In genomic region chr10:85341867-85342266, GRCm38 (mm10) we compare ENCODE assay signal across 20 mouse cellular contexts. TPM values are rescaled to one million over a fixed set of nuclear protein-coding genes. Genes with fewer than 3 reads are reported as not detected.
DNase-seq lines count a peak whose midpoint lies in the region; ATAC-seq and TF ChIP-seq lines count a peak whose summit lies in the region.
"Had no signal": no experiment of that assay in that cellular context is flagged by ENCODE, and none has a peak within 500 bp of the region (broad histone marks: within the 10 kb centered on the region; RNA-seq: fewer than 3 reads in every experiment).

No protein-coding gene starts in this region.

- no peaks in the 10 kb centered on the region for H3K79me2 ChIP-seq in MEL (ENCODE audit: control insufficient read depth, insufficient read depth, low read length, poor library complexity)

- no peaks in the 10 kb centered on the region for H3K27me3 ChIP-seq in intestine, postnatal 0 days (replicated peaks; ENCODE audit: control insufficient read depth, insufficient read depth, low read length)
- no peaks in the 10 kb centered on the region for H3K27me3 ChIP-seq in intestine, embryonic 15.5 days (replicated peaks)
- H3K27me3 ChIP-seq in midbrain, postnatal 0 days (ENCODE audit: insufficient read depth, low read length): no peaks in the 10 kb centered on the region
- no peaks in the 10 kb centered on the region for H3K27me3 ChIP-seq in midbrain, embryonic 10.5 days (ENCODE audit: low read depth, poor library complexity, severe bottlenecking)
- H3K27me3 ChIP-seq in MEL (ENCODE audit: control insufficient read depth in 1 of 2, insufficient read depth in 2 of 2, low read length in 2 of 2): no peaks in the 10 kb centered on the region
- H3K27me3 ChIP-seq: embryonic facial prominence, embryonic 12.5 days; megakaryocyte, embryonic 14.5 days had no signal

- 100% methylated on average over 1 of the region's 1 CpGs for WGBS in intestine, postnatal 0 days
- WGBS in intestine, embryonic 15.5 days: 88% methylated on average over 1 of the region's 1 CpGs
- 84% methylated on average over 1 of the region's 1 CpGs for WGBS in midbrain, postnatal 0 days
- 67% methylated on average over 1 of the region's 1 CpGs for WGBS in midbrain, embryonic 10.5 days

- TF ChIP-seq EP300 in MEL (IDR thresholded peaks at IDR 0.05; ENCODE audit: low read depth in 1 of 2, low read length in 2 of 2): no peak

- H3K4me3 ChIP-seq in intestine, postnatal 0 days (ENCODE audit: low read depth, low read length): no peak overlapping the region
- H3K4me3 ChIP-seq in intestine, embryonic 15.5 days (replicated peaks): no peak overlapping the region
- H3K4me3 ChIP-seq in midbrain, postnatal 0 days (ENCODE audit: low read depth, low read length): no peak overlapping the region
- no peak overlapping the region for H3K4me3 ChIP-seq in midbrain, embryonic 10.5 days
- H3K4me3 ChIP-seq in MEL (ENCODE audit: control insufficient read depth in 1 of 2, insufficient read depth in 1 of 2, low read depth in 2 of 2, low read length in 2 of 2): no peak overlapping the region
- H3K4me3 ChIP-seq: embryonic facial prominence, embryonic 12.5 days; megakaryocyte, embryonic 14.5 days had no signal

- no peak for ATAC-seq in intestine, postnatal 0 days
- ATAC-seq in intestine, embryonic 15.5 days: no peak
- ATAC-seq in midbrain, postnatal 0 days (ENCODE audit: low FRiP score): no peak
- ATAC-seq: midbrain, embryonic 16.5 days had no signal

- H3K27ac ChIP-seq in intestine, postnatal 0 days (ENCODE audit: low read depth, low read length): no peak overlapping the region
- H3K27ac ChIP-seq in intestine, embryonic 15.5 days: no peak overlapping the region
- H3K27ac ChIP-seq in midbrain, postnatal 0 days (ENCODE audit: low read depth, low read length): no peak overlapping the region
- H3K27ac ChIP-seq in midbrain, embryonic 10.5 days (replicated peaks): no peak overlapping the region
- no peak overlapping the region for H3K27ac ChIP-seq in MEL (ENCODE audit: control insufficient read depth, low read depth, low read length)
- H3K27ac ChIP-seq: embryonic facial prominence, embryonic 12.5 days; hindbrain, embryonic 14.5 days had no signal

- H3K4me1 ChIP-seq in intestine, postnatal 0 days (replicated peaks; ENCODE audit: control insufficient read depth, insufficient read depth, low read length): no peaks in the 10 kb centered on the region
- H3K4me1 ChIP-seq in intestine, embryonic 15.5 days (replicated peaks): no peaks in the 10 kb centered on the region
- H3K4me1 ChIP-seq in midbrain, postnatal 0 days (ENCODE audit: insufficient read depth, low read length): no peaks in the 10 kb centered on the region
- no peaks in the 10 kb centered on the region for H3K4me1 ChIP-seq in midbrain, embryonic 10.5 days
- H3K4me1 ChIP-seq in MEL (ENCODE audit: control insufficient read depth in 1 of 2, insufficient read depth in 2 of 2, low read length in 2 of 2): no peaks in the 10 kb centered on the region
- H3K4me1 ChIP-seq: embryonic facial prominence, embryonic 12.5 days; megakaryocyte, embryonic 14.5 days had no signal

- no peak overlapping the region for H3K4me2 ChIP-seq in intestine, postnatal 0 days (replicated peaks; ENCODE audit: low read depth)
- H3K4me2 ChIP-seq in intestine, embryonic 15.5 days (replicated peaks): no peak overlapping the region
- no peak overlapping the region for H3K4me2 ChIP-seq in midbrain, postnatal 0 days (ENCODE audit: low read depth, low read length, poor library complexity, severe bottlenecking)
- H3K4me2 ChIP-seq: embryonic facial prominence, embryonic 12.5 days; heart, embryonic 11.5 days; hindbrain, embryonic 14.5 days had no signal

- TF ChIP-seq POLR2A in MEL (IDR thresholded peaks at IDR 0.05; ENCODE audit: control insufficient read depth in 1 of 2, insufficient read depth in 1 of 2, low read depth in 1 of 2, low read length in 2 of 2, poor library complexity in 1 of 2): no peak

- no peaks in the 10 kb centered on the region for H3K36me3 ChIP-seq in intestine, postnatal 0 days (ENCODE audit: control insufficient read depth, insufficient read depth)
- H3K36me3 ChIP-seq in intestine, embryonic 15.5 days: no peaks in the 10 kb centered on the region
- H3K36me3 ChIP-seq in midbrain, postnatal 0 days (ENCODE audit: insufficient read depth, low read length): no peaks in the 10 kb centered on the region
- H3K36me3 ChIP-seq in midbrain, embryonic 10.5 days: no peaks in the 10 kb centered on the region
- no peaks in the 10 kb centered on the region for H3K36me3 ChIP-seq in MEL (ENCODE audit: control insufficient read depth in 1 of 2, insufficient read depth in 2 of 2, low read length in 2 of 2)
- H3K36me3 ChIP-seq: embryonic facial prominence, embryonic 12.5 days had no signal

- no peak for DNase-seq in midbrain, postnatal 0 days (ENCODE audit: low spot score)
- DNase-seq in midbrain, embryonic 10.5 days (ENCODE audit: low spot score): no peak
- peak; percentile 5 for DNase-seq in MEL (ENCODE audit: low read depth, low spot score)
- DNase-seq in cerebellum, adult 8-10 months: no peak
- no peak for DNase-seq in cerebellum, postnatal 4 days (ENCODE audit: low spot score in 2 of 2)
- DNase-seq: adrenal gland, adult 8-10 months; cerebellum, adult 18-20 months; kidney, adult 2 months; kidney, postnatal 4 days; liver; lung, postnatal 10 days; right cerebral cortex, adult 18-20 months; thymus, postnatal 14 days had no signal

- H3K9ac ChIP-seq in intestine, postnatal 0 days (ENCODE audit: low read depth, low read length): no peak overlapping the region
- no peak overlapping the region for H3K9ac ChIP-seq in intestine, embryonic 15.5 days
- no peak overlapping the region for H3K9ac ChIP-seq in midbrain, postnatal 0 days (replicated peaks; ENCODE audit: low read length, poor library complexity, severe bottlenecking)
- H3K9ac ChIP-seq in MEL (ENCODE audit: control insufficient read depth, low read depth, low read length, poor library complexity, severe bottlenecking): no peak overlapping the region
- H3K9ac ChIP-seq: embryonic facial prominence, embryonic 12.5 days; hindbrain, embryonic 14.5 days had no signal

- TF ChIP-seq RAD21 in MEL (IDR thresholded peaks at IDR 0.05; ENCODE audit: low read depth, low read length): no peak; the same call in 1 of the 2 replicates

- no peaks in the 10 kb centered on the region for H3K9me3 ChIP-seq in intestine, postnatal 0 days (ENCODE audit: control insufficient read depth)
- no peaks in the 10 kb centered on the region for H3K9me3 ChIP-seq in intestine, embryonic 15.5 days
- H3K9me3 ChIP-seq in midbrain, postnatal 0 days (ENCODE audit: low read length): no peaks in the 10 kb centered on the region
- H3K9me3 ChIP-seq in midbrain, embryonic 10.5 days (replicated peaks): peaks cover 4% of the 10 kb centered on the region; the same call in 1 of the 2 replicates
- no peaks in the 10 kb centered on the region for H3K9me3 ChIP-seq in MEL (replicated peaks; ENCODE audit: insufficient read depth, low read length)
- H3K9me3 ChIP-seq: embryonic facial prominence, embryonic 12.5 days had no signal

- TF ChIP-seq CTCF in intestine, postnatal 0 days (IDR thresholded peaks at IDR 0.05; ENCODE audit: low read depth): peak; percentile 39
- peak; percentile 26 for TF ChIP-seq CTCF in midbrain, postnatal 0 days (IDR thresholded peaks at IDR 0.05)
- TF ChIP-seq CTCF in MEL (IDR thresholded peaks at IDR 0.05 in 2 of 3, conservative IDR thresholded peaks at IDR 0.05 in 1 of 3; ENCODE audit: control insufficient read depth in 1 of 3, insufficient read depth in 1 of 3, low read depth in 2 of 3, low read length in 3 of 3, poor library complexity in 1 of 3, severe bottlenecking in 1 of 3): peak in 2 of 3 experiments; percentile 16 to 37; a peak in 4 of 6 replicates

TF ChIP-seq in MEL, 35 proteins besides CTCF, POLR2A, EP300 and RAD21:
- TF ChIP-seq NRF1 (IDR thresholded peaks at IDR 0.05; ENCODE audit: insufficient read depth, low read depth, low read length, poor library complexity, severe bottlenecking): no peak
- no peak for TF ChIP-seq RCOR1 (IDR thresholded peaks at IDR 0.05; ENCODE audit: low read depth, low read length)
- TF ChIP-seq GATA1 (IDR thresholded peaks at IDR 0.05; ENCODE audit: low read depth, low read length): no peak
- no peak for TF ChIP-seq MYC (IDR thresholded peaks at IDR 0.05; ENCODE audit: low read depth, low read length)
- no peak for TF ChIP-seq POLR2AphosphoS2 (IDR thresholded peaks at IDR 0.05; ENCODE audit: low read length)
- TF ChIP-seq TAL1 (IDR thresholded peaks at IDR 0.05; ENCODE audit: low read length): no peak
- no peak for TF ChIP-seq ZMIZ1 (IDR thresholded peaks at IDR 0.05; ENCODE audit: low read depth, low read length)
- no peak for TF ChIP-seq USF2 (IDR thresholded peaks at IDR 0.05; ENCODE audit: borderline replicate concordance in 1 of 2, insufficient read depth in 1 of 2, low read depth in 1 of 2, low read length in 2 of 2)
- TF ChIP-seq ETS1 (IDR thresholded peaks at IDR 0.05; ENCODE audit: low read depth, low read length): no peak
- no peak for TF ChIP-seq MAZ (IDR thresholded peaks at IDR 0.05; ENCODE audit: low read depth, low read length)

RNA-seq across cellular contexts. Expression of gene Btbd11, which starts 44.7 kb away (rescaled TPM):
- 0.34 and 0.39 TPM in 2 replicates for polyA plus RNA-seq in intestine, postnatal 0 days (2015; fragmentation: Nextera tagmentation; extraction: Ambion mirVana)
- 1.5 and 1.6 TPM in 2 replicates for polyA plus RNA-seq in intestine, embryonic 15.5 days (2015; fragmentation: Nextera tagmentation; extraction: Ambion mirVana)
- 47.4 and 47.6 TPM in 2 replicates for total RNA-seq in midbrain, postnatal 0 days (2014; rRNA removed)
- 17.1 and 18.9 TPM in 2 replicates for polyA plus RNA-seq in midbrain, postnatal 0 days (2015; fragmentation: Nextera tagmentation; extraction: Ambion mirVana)
- 4.7 and 6.0 TPM in 2 replicates for polyA plus RNA-seq in midbrain, embryonic 10.5 days (2016; fragmentation: Nextera tagmentation; extraction: Ambion mirVana)
- not detected in 2 replicates for total RNA-seq in MEL (2012; rRNA removed)
- polyA plus RNA-seq in MEL (2012; ENCODE audit: insufficient read depth in 1 of 2, insufficient read length in 2 of 2, low read depth in 1 of 2, low replicate concordance in 2 of 2, missing spikeins in 1 of 2): not detected
